ENCODE assay signal across 10 mouse cellular contexts in genomic region chr9:108935991-108936390, GRCm38 (mm10). TPM values are rescaled to one million over a fixed set of nuclear protein-coding genes. Genes with fewer than 3 reads are reported as not detected.
A peak's percentile ranks its signal among the peaks of the same experiment; 100 is the strongest.
DNase-seq lines count a peak whose midpoint lies in the region; ATAC-seq and TF ChIP-seq lines count a peak whose summit lies in the region.
"Had no signal": no experiment of that assay in that cellular context is flagged by ENCODE, and none has a peak within 500 bp of the region (broad histone marks: within the 10 kb centered on the region; RNA-seq: fewer than 3 reads in every experiment).

No protein-coding gene starts in this region.

- no peak for TF ChIP-seq CTCF in midbrain, postnatal 0 days (IDR thresholded peaks at IDR 0.05)

- H3K36me3 ChIP-seq in kidney, embryonic 15.5 days: peaks cover 30% of the 10 kb centered on the region
- H3K36me3 ChIP-seq in forebrain, embryonic 11.5 days (ENCODE audit: control insufficient read depth, insufficient read depth, low read length): peaks cover 4% of the 10 kb centered on the region; the same call in 1 of the 2 replicates
- peaks cover 33% of the 10 kb centered on the region for H3K36me3 ChIP-seq in limb, embryonic 10.5 days
- H3K36me3 ChIP-seq in midbrain, postnatal 0 days (ENCODE audit: insufficient read depth, low read length): peaks cover 14% of the 10 kb centered on the region; the same call in 1 of the 2 replicates

- no peak overlapping the region for H3K27ac ChIP-seq in kidney, embryonic 15.5 days
- H3K27ac ChIP-seq in forebrain, embryonic 11.5 days (ENCODE audit: low read depth, low read length): no peak overlapping the region
- peak overlapping the region; percentile 89; the same call in 1 of the 2 replicates for H3K27ac ChIP-seq in limb, embryonic 10.5 days
- H3K27ac ChIP-seq in midbrain, postnatal 0 days (ENCODE audit: low read depth, low read length): no peak overlapping the region

- ATAC-seq in kidney, embryonic 15.5 days (replicated peaks; ENCODE audit: low FRiP score): no peak
- ATAC-seq in forebrain, embryonic 11.5 days (replicated peaks; ENCODE audit: low FRiP score): peak; percentile 53
- 0 out of 2 replicates have a peak, but pooled peaks have one; percentile 7 for ATAC-seq in midbrain, postnatal 0 days (ENCODE audit: low FRiP score)

- no peak for DNase-seq in kidney, adult 9 months
- no peak for DNase-seq in forebrain, embryonic 11.5 days (ENCODE audit: low spot score)
- no peak for DNase-seq in limb, embryonic 10.5 days (ENCODE audit: low spot score)
- DNase-seq in midbrain, postnatal 0 days (ENCODE audit: low spot score): no peak
- no peak for DNase-seq in adrenal gland, postnatal 36 days
- DNase-seq in frontal cortex, postnatal 10 days (ENCODE audit: low spot score in 2 of 2): no peak
- DNase-seq in kidney, postnatal 14 days: no peak

- H3K4me3 ChIP-seq in kidney, embryonic 15.5 days (replicated peaks): peak overlapping the region; percentile 67
- peak overlapping the region; percentile 95; the same call in 1 of the 2 replicates for H3K4me3 ChIP-seq in forebrain, embryonic 11.5 days (ENCODE audit: low read depth, low read length)
- peak overlapping the region; percentile 71 for H3K4me3 ChIP-seq in limb, embryonic 10.5 days
- peak overlapping the region; percentile 88; the same call in 1 of the 2 replicates for H3K4me3 ChIP-seq in midbrain, postnatal 0 days (ENCODE audit: low read depth, low read length)

- no peaks in the 10 kb centered on the region for H3K27me3 ChIP-seq in kidney, embryonic 15.5 days
- H3K27me3 ChIP-seq in forebrain, embryonic 11.5 days (ENCODE audit: control insufficient read depth, insufficient read depth, low read length): no peaks in the 10 kb centered on the region
- no peaks in the 10 kb centered on the region for H3K27me3 ChIP-seq in limb, embryonic 10.5 days (ENCODE audit: low read depth, poor library complexity, severe bottlenecking)
- no peaks in the 10 kb centered on the region for H3K27me3 ChIP-seq in midbrain, postnatal 0 days (ENCODE audit: insufficient read depth, low read length)

- H3K4me2 ChIP-seq in kidney, embryonic 15.5 days: peak overlapping the region; percentile 64
- H3K4me2 ChIP-seq in forebrain, embryonic 11.5 days (ENCODE audit: low read depth, low read length, severe bottlenecking): peak overlapping the region; percentile 38; the same call in 1 of the 2 replicates
- peak overlapping the region; percentile 29; the same call in 1 of the 2 replicates for H3K4me2 ChIP-seq in midbrain, postnatal 0 days (ENCODE audit: low read depth, low read length, poor library complexity, severe bottlenecking)

- 16% methylated on average over 3 of the region's 3 CpGs for WGBS in kidney, embryonic 15.5 days
- whole genome bisulfite sequencing in forebrain, embryonic 11.5 days: 13% methylated on average over 3 of the region's 3 CpGs
- 18% methylated on average over 3 of the region's 3 CpGs for WGBS in limb, embryonic 10.5 days
- WGBS in midbrain, postnatal 0 days: 18% methylated on average over 3 of the region's 3 CpGs

- no peak overlapping the region for H3K9ac ChIP-seq in kidney, embryonic 15.5 days
- H3K9ac ChIP-seq in forebrain, embryonic 11.5 days (ENCODE audit: low read length): no peak overlapping the region; the same call in 1 of the 2 replicates
- no peak overlapping the region for H3K9ac ChIP-seq in midbrain, postnatal 0 days (replicated peaks; ENCODE audit: low read length, poor library complexity, severe bottlenecking)

- peaks cover 5% of the 10 kb centered on the region for H3K4me1 ChIP-seq in kidney, embryonic 15.5 days
- peaks cover 3% of the 10 kb centered on the region; the same call in 1 of the 2 replicates for H3K4me1 ChIP-seq in forebrain, embryonic 11.5 days (replicated peaks; ENCODE audit: control insufficient read depth, insufficient read depth, low read length)
- H3K4me1 ChIP-seq in limb, embryonic 10.5 days: peaks cover 9% of the 10 kb centered on the region
- H3K4me1 ChIP-seq in midbrain, postnatal 0 days (ENCODE audit: insufficient read depth, low read length): peaks cover 3% of the 10 kb centered on the region; the same call in 1 of the 2 replicates

- H3K9me3 ChIP-seq in kidney, embryonic 15.5 days (replicated peaks): no peaks in the 10 kb centered on the region
- H3K9me3 ChIP-seq in forebrain, embryonic 11.5 days (ENCODE audit: control insufficient read depth, low read length): no peaks in the 10 kb centered on the region
- no peaks in the 10 kb centered on the region for H3K9me3 ChIP-seq in limb, embryonic 10.5 days (replicated peaks)
- no peaks in the 10 kb centered on the region for H3K9me3 ChIP-seq in midbrain, postnatal 0 days (ENCODE audit: low read length)

RNA-seq across cellular contexts. Expression of gene Uqcrc1, which starts 0.4 kb away (rescaled TPM):
- 513 and 523 TPM in 2 replicates for polyA plus RNA-seq in kidney, embryonic 15.5 days (2015; fragmentation: Nextera tagmentation; extraction: Ambion mirVana)
- 395 and 436 TPM in 2 replicates for polyA plus RNA-seq in forebrain, embryonic 11.5 days (2014; fragmentation: Nextera tagmentation; extraction: Ambion mirVana)
- 561 and 562 TPM in 2 replicates for polyA plus RNA-seq in limb, embryonic 10.5 days (2016; fragmentation: Nextera tagmentation; extraction: Ambion mirVana)
- total RNA-seq in midbrain, postnatal 0 days (2014; rRNA removed): 407 and 456 TPM in 2 replicates
- polyA plus RNA-seq in midbrain, postnatal 0 days (2015; fragmentation: Nextera tagmentation; extraction: Ambion mirVana): 522 and 562 TPM in 2 replicates
- 100 to 1,000 TPM; 632 to 663 TPM for total RNA-seq in adrenal gland, postnatal 36 days (2021)

RNA-seq across cellular contexts. Expression of gene Col7a1, which starts 17.4 kb away (rescaled TPM):
- 2.1 and 3.5 TPM in 2 replicates for polyA plus RNA-seq in kidney, embryonic 15.5 days (2015; fragmentation: Nextera tagmentation; extraction: Ambion mirVana)
- 2.2 and 3.7 TPM in 2 replicates for polyA plus RNA-seq in forebrain, embryonic 11.5 days (2014; fragmentation: Nextera tagmentation; extraction: Ambion mirVana)
- 1.7 and 3.1 TPM in 2 replicates for polyA plus RNA-seq in limb, embryonic 10.5 days (2016; fragmentation: Nextera tagmentation; extraction: Ambion mirVana)
- 1.7 and 4.5 TPM in 2 replicates for total RNA-seq in midbrain, postnatal 0 days (2014; rRNA removed)
- 0.71 and 1.5 TPM in 2 replicates for polyA plus RNA-seq in midbrain, postnatal 0 days (2015; fragmentation: Nextera tagmentation; extraction: Ambion mirVana)
- 1 to 10 TPM; 3.9 to 6.0 TPM for total RNA-seq in adrenal gland, postnatal 36 days (2021)

RNA-seq across cellular contexts. Expression of gene Tmem89, which starts 21.6 kb away (rescaled TPM):
- polyA plus RNA-seq in kidney, embryonic 15.5 days (2015; fragmentation: Nextera tagmentation; extraction: Ambion mirVana): not detected in 2 replicates
- polyA plus RNA-seq in forebrain, embryonic 11.5 days (2014; fragmentation: Nextera tagmentation; extraction: Ambion mirVana): not detected in 2 replicates
- polyA plus RNA-seq in limb, embryonic 10.5 days (2016; fragmentation: Nextera tagmentation; extraction: Ambion mirVana): not detected in 2 replicates
- total RNA-seq in midbrain, postnatal 0 days (2014; rRNA removed): 0.88 and 1.6 TPM in 2 replicates
- 0.18 and 0.21 TPM in 2 replicates for polyA plus RNA-seq in midbrain, postnatal 0 days (2015; fragmentation: Nextera tagmentation; extraction: Ambion mirVana)
- total RNA-seq in adrenal gland, postnatal 36 days (2021): not detected
- total RNA-seq: layer of hippocampus, postnatal 36 days had no signal
- polyA plus RNA-seq: urinary bladder, adult 2 months had no signal

RNA-seq across cellular contexts. Expression of gene Ucn2, which starts 49.8 kb away (rescaled TPM):
- 0.14 and 0.18 TPM in 2 replicates for polyA plus RNA-seq in kidney, embryonic 15.5 days (2015; fragmentation: Nextera tagmentation; extraction: Ambion mirVana)
- not detected in 2 replicates for polyA plus RNA-seq in forebrain, embryonic 11.5 days (2014; fragmentation: Nextera tagmentation; extraction: Ambion mirVana)
- polyA plus RNA-seq in limb, embryonic 10.5 days (2016; fragmentation: Nextera tagmentation; extraction: Ambion mirVana): not detected in 2 replicates
- total RNA-seq in midbrain, postnatal 0 days (2014; rRNA removed): not detected in 2 replicates
- not detected in 2 replicates for polyA plus RNA-seq in midbrain, postnatal 0 days (2015; fragmentation: Nextera tagmentation; extraction: Ambion mirVana)
- total RNA-seq in adrenal gland, postnatal 36 days (2021): 1 to 10 TPM in 1 of 2 experiments, not detected in 1; 1.1 TPM

RNA-seq across cellular contexts. Expression of gene Pfkfb4, which starts 55.6 kb away (rescaled TPM):
- 8.7 and 10.6 TPM in 2 replicates for polyA plus RNA-seq in kidney, embryonic 15.5 days (2015; fragmentation: Nextera tagmentation; extraction: Ambion mirVana)
- 12.5 and 12.8 TPM in 2 replicates for polyA plus RNA-seq in forebrain, embryonic 11.5 days (2014; fragmentation: Nextera tagmentation; extraction: Ambion mirVana)
- 12.5 and 14.6 TPM in 2 replicates for polyA plus RNA-seq in limb, embryonic 10.5 days (2016; fragmentation: Nextera tagmentation; extraction: Ambion mirVana)
- total RNA-seq in midbrain, postnatal 0 days (2014; rRNA removed): 46.1 and 51.7 TPM in 2 replicates
- polyA plus RNA-seq in midbrain, postnatal 0 days (2015; fragmentation: Nextera tagmentation; extraction: Ambion mirVana): 24.1 and 28.6 TPM in 2 replicates
- 10 to 100 TPM in 1 of 2 experiments, 1 to 10 TPM in 1; 4.8 to 13.2 TPM for total RNA-seq in adrenal gland, postnatal 36 days (2021)
